Mouse (Mus musculus) cerebellum, adult 2 months (tissue): ENCODE measurements around the gene Smim27. TPM values are rescaled to one million over a fixed set of nuclear protein-coding genes. Genes with fewer than 3 reads are reported as not detected.
A peak's percentile ranks its signal among the peaks of the same experiment; 100 is the strongest.

ENCODE experiments used
- DNase-seq, 2 experiments: peaks; one replicate each; pipeline ENCODE4 v3.0.0; 2021
- H3K27ac ChIP-seq: fragments of 200-500 bp; 2 replicates; pipeline ENCODE4 v1.5.1; 2012; ENCODE audit warnings: low read length, control low read depth, inconsistent platforms; ENCODE audit not compliant: insufficient read depth
- H3K27me3 ChIP-seq: fragments of 200-500 bp; 2 replicates; pipeline ENCODE4 v1.6.1; 2012; ENCODE audit warnings: inconsistent platforms, mild to moderate bottlenecking, low read length, moderate library complexity; ENCODE audit not compliant: control insufficient read depth, insufficient read depth
- H3K4me1 ChIP-seq: fragments of 200-500 bp; 2 replicates; pipeline ENCODE4 v1.6.1; 2011; ENCODE audit warnings: low read length; ENCODE audit not compliant: control insufficient read depth, insufficient read depth
- H3K4me3 ChIP-seq: fragments of 200-500 bp; replicated peaks from 2 replicates; pipeline ENCODE3; 2011; ENCODE audit warnings: mild to moderate bottlenecking, low read depth, low read length, control low read depth; ENCODE audit not compliant: insufficient read depth
- CTCF ChIP-seq: fragments of 200-500 bp; IDR thresholded peaks from 2 replicates; pipeline ENCODE4 v1.5.1; 2011; ENCODE audit warnings: low read depth, mild to moderate bottlenecking, control low read depth, low read length, moderate library complexity, borderline replicate concordance; ENCODE audit not compliant: insufficient read depth
- POLR2A ChIP-seq: fragments of 200-500 bp; IDR thresholded peaks from 2 replicates; pipeline ENCODE4 v1.6.1; 2011; ENCODE audit warnings: low read length, control low read depth, borderline replicate concordance; ENCODE audit not compliant: insufficient read depth
- WGBS: fragments of 180-500 bp; shearing (Covaris S2); methylation state at CpG from one replicate; pipeline ENCODE4 v1.1.7; 2018; 5-methylcytosine and 5-hydroxymethylcytosine counted together
- polyA plus RNA-seq: library from polyadenylated mRNA; depleted of rRNA; stranded (reverse); fragments of >200 nt; gene quantifications from 2 replicates; pipeline ENCODE4 v1.2.3, GENCODE M21; 2012

Gene Smim27
- polyA plus RNA-seq, 1 experiment = 4.6 TPM

DNA sequence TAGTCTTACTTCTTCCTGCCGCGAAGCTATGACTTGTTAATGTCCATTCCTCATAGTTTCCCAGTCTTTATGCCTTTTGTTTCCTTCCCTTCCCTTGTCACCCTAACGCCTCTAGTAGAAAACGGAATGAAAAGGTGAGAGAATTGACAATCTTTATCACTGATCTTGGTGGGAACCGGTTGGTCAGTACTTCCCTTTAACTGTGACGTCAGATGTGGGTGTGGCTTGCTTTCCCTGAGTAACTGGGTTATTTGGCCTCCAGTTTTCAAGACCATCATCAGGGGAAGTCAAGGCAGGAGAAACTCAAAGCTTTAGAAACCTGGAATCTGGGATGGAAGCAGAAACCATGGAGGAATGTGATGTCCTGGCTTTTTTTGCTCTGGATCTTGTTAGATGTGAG lies 27.5 kb upstream of the Smim27 start:
- no peaks in the 10 kb centered on the region; the same call in 1 of the 2 replicates for H3K4me1 ChIP-seq
- no peak for DNase-seq
- H3K27ac ChIP-seq = no peak overlapping the region
- no peak overlapping the region for H3K4me3 ChIP-seq
- TF ChIP-seq POLR2A (no peak), CTCF (no peak)
- WGBS = 66% methylated on average over 6 of the region's 6 CpGs
- H3K27me3 ChIP-seq = no peaks in the 10 kb centered on the region; the same call in 1 of the 2 replicates

DNA sequence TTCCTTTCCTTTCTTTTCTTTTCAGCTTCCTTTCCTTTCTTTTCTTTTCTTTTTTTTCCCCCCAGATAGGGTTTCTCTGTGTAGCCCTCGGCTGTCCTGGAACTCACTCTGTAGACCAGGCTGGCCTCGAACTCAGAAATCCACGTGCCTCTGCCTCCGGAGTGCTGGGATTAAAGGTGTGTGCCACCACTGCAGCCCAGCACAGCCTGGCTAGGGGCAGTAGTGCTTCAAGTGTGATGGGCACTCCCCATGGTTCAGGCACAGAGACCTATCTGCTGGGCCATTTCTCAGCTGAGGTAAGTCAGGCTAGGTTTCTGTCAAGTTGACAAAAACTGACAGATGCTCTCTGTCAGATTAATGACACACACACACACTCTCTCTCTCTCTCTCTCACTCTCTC lies 26.4 kb upstream of the Smim27 start:
- Histone ChIP-seq H3K27me3 (no peaks in the 10 kb centered on the region; the same call in 1 of the 2 replicates), H3K4me1 (no peaks in the 10 kb centered on the region; the same call in 1 of the 2 replicates), H3K4me3 (no peak overlapping the region), H3K27ac (no peak overlapping the region)
- 79% methylated on average over 4 of the region's 4 CpGs for WGBS
- DNase-seq = no peak
- no peak for TF ChIP-seq POLR2A
- TF ChIP-seq CTCF = no peak

DNA sequence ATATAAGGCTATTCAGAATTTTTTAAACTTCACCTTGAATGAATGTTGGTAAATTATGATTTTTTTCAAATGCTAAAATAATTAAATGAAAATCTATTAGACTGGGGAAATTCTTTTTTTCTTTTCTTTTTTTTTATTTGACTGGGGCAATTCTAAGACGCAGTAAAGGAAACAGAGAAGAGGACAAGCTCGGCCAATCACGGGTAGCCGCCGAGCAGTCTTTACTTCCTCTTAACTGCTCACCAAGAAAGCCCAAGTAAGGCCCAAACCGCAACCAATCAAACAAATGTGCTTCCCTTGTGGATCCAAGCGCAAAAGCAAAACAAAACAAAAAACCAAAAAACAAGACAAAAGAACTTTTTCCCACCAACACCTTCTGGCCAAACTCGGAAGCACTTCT lies 25.3 kb upstream of the Smim27 start:
- Histone ChIP-seq H3K4me3 (no peak overlapping the region), H3K4me1 (no peaks in the 10 kb centered on the region; the same call in 1 of the 2 replicates), H3K27me3 (no peaks in the 10 kb centered on the region), H3K27ac (no peak overlapping the region)
- WGBS = 87% methylated on average over 8 of the region's 8 CpGs
- DNase-seq = no peak
- no peak for TF ChIP-seq POLR2A
- TF ChIP-seq CTCF = no peak

DNA sequence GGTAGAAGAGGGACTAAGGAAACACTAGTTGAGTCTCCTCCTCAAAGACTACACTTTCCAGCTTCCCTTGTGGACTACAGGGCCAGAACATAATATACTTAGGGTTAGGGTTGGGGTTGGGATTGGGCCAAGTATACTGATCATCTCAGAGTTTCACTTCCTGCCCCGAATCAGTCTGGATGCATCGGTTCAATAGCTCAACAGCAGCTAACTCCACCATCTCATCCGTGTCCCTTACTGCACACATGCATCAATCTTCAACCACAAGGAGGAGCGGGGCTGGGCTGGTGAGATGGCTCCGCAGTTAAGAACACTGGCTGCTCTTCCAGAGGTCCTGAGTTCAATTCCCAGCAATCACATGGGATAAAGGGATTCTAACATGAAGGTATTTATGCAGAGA lies 18.4 kb upstream of the Smim27 start:
- Histone ChIP-seq H3K27me3 (no peaks in the 10 kb centered on the region), H3K27ac (no peak overlapping the region), H3K4me3 (no peak overlapping the region), H3K4me1 (no peaks in the 10 kb centered on the region; the same call in 1 of the 2 replicates)
- WGBS = 92% methylated on average over 5 of the region's 5 CpGs
- no peak for TF ChIP-seq POLR2A
- TF ChIP-seq CTCF = no peak
- DNase-seq = no peak

DNA sequence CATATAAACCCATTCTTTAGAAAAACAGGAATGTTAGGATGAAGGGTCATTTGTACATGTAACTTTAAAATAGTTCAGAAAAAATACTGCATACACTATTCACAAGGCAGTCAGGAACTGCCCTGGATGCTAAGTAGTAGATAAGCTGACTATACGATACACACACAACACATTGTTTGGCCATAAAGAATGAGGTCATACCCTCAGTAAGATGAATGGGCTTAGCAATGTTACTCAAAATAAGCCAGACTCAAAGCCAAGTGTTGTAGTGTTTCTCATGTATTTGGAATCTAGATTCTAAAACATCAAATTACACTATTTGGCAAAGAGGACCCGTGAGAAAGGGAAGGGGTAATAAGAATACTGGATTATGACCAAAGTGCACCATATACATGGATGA lies 15.6 kb upstream of the Smim27 start:
- Histone ChIP-seq H3K27me3 (no peaks in the 10 kb centered on the region), H3K27ac (no peak overlapping the region), H3K4me3 (no peak overlapping the region), H3K4me1 (no peaks in the 10 kb centered on the region)
- TF ChIP-seq CTCF (no peak), POLR2A (no peak)
- DNase-seq = no peak
- 89% methylated on average over 2 of the region's 2 CpGs for WGBS

DNA sequence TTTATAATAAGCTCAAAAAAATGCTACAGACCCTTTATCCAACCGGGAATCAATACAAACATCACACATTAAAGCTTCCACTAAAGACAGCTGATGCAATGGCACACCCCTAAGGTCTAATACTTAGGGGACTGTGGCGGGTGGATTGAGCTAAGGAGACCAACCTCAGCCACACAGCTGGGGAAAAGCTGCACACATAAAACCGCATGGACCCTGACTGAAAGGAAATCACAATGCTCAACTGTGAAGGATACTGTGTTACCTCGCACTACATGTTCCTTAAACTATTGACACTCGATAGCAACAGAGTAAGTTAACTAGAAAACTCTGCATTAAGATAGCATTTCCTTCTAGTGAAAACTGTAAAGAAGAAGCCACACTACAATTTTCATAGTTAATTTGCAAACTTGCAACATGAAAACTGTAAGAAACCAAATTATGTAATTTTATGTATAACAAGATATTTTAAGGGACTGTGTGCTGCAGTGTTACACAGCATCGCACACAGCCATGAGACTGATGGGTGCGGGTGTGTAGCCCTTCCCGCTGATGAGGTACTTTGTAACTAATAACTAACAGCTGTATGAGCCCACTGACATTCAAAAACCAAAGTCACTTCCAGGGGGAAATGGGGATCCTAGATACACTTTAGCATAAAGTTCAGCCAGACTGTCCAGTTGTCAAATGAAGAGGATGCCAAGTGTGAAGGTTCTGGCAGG lies 14.8 kb upstream of the Smim27 start:
- TF ChIP-seq CTCF (no peak), POLR2A (no peak)
- no peak overlapping the region for H3K4me3 ChIP-seq
- no peaks in the 10 kb centered on the region for H3K27me3 ChIP-seq
- no peaks in the 10 kb centered on the region for H3K4me1 ChIP-seq
- no peak overlapping the region for H3K27ac ChIP-seq
- no peak for DNase-seq
- 87% methylated on average over 8 of the region's 8 CpGs for WGBS

DNA sequence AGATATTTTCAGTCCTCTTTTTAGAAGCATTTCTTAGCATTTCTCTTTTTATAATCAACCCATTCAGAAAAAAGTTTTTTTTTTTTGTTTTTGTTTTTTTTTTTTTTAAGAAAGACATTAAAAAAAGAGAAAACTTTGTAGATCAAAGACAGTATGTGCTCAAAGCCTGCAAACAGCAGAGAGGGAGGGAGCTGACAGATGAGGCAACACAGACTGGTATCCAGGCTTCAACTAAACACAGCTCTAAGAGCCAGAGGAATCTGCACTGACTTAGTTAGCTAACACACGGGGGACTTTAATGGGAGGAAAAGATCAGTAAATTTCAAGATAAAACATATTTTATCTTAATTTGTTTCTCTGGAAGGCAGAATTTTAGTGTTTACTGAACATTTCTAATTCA lies 5.1 kb upstream of the Smim27 start:
- H3K27me3 ChIP-seq = no peaks in the 10 kb centered on the region
- no peak overlapping the region for H3K27ac ChIP-seq
- TF ChIP-seq POLR2A (no peak), CTCF (no peak)
- H3K4me3 ChIP-seq = no peak overlapping the region
- H3K4me1 ChIP-seq = no peaks in the 10 kb centered on the region
- no peak for DNase-seq
- 61% methylated on average over 1 of the region's 1 CpGs for WGBS

DNA sequence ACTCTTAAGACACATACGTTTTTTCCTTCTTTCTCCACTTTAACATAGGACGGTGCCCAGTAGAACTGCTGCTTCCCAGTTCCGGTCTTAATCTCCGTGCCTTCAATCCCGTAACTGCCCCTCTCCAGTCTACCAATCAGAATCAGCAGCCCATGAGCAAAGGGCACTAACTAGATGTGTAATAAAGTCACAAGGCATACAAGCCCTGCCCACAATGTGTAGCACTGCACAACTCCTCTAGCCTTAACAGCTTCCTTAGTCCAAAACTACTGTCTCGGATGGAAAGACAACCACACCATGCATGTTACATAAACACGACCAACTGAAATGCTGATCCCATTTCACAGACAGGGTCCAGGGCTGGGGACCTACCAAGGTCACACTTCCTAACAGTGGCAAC lies 1.7 kb upstream of the Smim27 start:
- no peaks in the 10 kb centered on the region for H3K27me3 ChIP-seq
- H3K4me3 ChIP-seq = peak overlapping the region; percentile 95
- peak in 1 of 2 experiments; percentile 22 for DNase-seq
- TF ChIP-seq POLR2A = no peak
- TF ChIP-seq CTCF = no peak
- 53% methylated on average over 7 of the region's 7 CpGs for WGBS
- H3K4me1 ChIP-seq = no peaks in the 10 kb centered on the region
- no peak overlapping the region for H3K27ac ChIP-seq
